Mouse (Mus musculus): ENCODE data around the gene Csf2ra. TPM values are rescaled to one million over a fixed set of nuclear protein-coding genes. Genes with fewer than 3 reads are reported as not detected.

Gene Csf2ra
- polyA plus RNA-seq (2014; fragmentation: Illumina TruSeq; extraction: RNeasy Lipid Tissue Mini Kit (QIAGEN cat#74804); ENCODE audit: low read depth, low replicate concordance) = 0.99 TPM

DNA sequence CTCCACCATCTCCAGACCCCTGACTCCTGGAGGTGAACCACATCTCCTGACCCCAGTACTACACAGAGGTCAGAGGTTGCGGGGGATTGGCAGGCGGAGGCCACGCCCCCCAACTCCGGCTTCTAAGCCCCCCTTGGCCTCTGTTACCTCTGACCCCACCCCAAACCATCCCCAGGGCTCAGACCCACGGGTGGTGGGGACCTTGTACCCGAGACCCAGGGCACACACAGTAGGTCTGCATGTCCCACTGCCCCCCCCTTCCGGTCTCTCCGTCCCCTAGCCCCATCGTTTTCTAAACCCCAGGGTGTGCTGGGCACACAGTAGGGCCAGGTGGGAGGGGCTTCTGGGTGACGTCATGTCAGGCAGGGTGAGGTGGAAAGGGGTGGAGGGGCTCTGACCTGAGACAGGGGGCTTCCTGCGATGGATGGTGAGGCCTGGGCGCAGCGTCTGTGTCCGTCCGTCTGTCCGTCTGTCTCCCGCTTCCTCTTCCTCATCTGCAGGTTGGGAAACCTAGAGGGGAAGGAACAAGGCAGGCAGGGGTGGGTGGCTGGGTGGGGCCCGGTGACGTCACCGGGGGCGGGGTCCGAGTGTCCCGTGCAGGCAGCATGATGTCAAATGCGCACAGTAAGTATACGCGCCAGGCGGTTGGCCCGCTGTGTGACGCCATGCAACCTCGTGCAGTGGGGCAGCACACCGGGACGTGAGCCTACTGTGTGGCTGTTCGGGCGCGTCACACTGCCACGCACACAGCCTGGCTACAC, at the start of gene Csf2ra:
Gene Csf2ra, minus strand, starts transcription at position 489 of the 761 bp plus-strand sequence.

DNA sequence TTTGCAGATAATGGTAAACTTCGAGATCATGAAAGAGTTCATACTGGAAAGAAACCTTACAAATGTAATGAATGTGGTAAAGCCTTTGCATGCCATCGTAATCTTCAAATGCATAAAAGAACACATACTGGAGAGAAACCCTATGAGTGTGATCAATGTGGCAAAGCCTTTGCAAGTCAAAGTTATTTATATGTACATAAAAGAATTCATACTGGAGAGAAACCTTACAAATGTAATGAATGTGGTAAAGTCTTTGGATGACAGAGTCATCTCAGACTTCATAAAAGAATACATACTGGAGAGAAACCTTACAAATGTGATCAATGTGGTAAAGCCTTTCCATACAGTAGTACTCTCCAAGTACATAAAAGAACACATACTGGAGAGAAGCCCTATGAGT, 44.6 kb downstream of the Csf2ra start, which contains the start of gene Gm6020:
Gene Gm6020, plus strand, starts transcription at position 301 of the 400 bp plus-strand sequence.

DNA sequence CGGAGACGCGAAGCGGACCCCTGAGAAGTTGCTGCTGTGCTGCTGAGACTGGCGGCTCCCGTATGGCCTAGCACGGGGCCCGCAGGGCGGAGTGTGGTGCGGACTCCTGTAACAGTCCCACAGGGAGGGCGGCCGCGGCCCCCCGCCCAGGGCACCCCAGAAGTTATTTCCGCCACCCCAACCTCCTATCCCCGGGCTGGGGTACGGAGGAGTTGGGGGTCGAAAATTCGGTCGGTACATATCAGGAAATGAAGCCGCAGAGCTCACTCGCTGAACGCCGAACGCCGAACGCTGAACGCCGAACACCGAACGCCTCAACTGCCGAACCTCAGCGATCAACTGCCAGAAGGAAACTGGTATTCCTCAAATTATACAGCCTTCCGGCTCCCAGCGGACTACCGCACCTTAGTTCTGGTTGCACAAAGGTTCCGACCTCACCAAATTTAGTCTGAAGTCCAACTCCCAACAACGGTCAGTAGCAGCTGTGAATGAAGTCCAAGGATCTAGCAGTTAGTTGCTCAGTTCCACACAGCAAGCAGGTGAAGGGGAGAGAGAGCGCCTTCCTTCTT, 52.4 kb downstream of the Csf2ra start, which contains the start of gene Gm7102:
Gene Gm7102, minus strand, starts transcription at position 554 of the 569 bp plus-strand sequence.

Other genes starting within 250 kb of the Csf2ra start
- gene Zfp950, start 87.6 kb downstream of the Csf2ra start, polyA plus RNA-seq (2014; fragmentation: Illumina TruSeq; extraction: RNeasy Lipid Tissue Mini Kit (QIAGEN cat#74804); ENCODE audit: low read depth, low replicate concordance) = 21.2 TPM
- 2.8 TPM for gene Gm7102, start 52.1 kb downstream of the Csf2ra start, polyA plus RNA-seq (2014; fragmentation: Illumina TruSeq; extraction: RNeasy Lipid Tissue Mini Kit (QIAGEN cat#74804); ENCODE audit: low read depth, low replicate concordance)
- gene Gm6020, start 44.5 kb downstream of the Csf2ra start, polyA plus RNA-seq (2014; fragmentation: Illumina TruSeq; extraction: RNeasy Lipid Tissue Mini Kit (QIAGEN cat#74804); ENCODE audit: low read depth, low replicate concordance) = not detected
- gene Gm21060, start 68.6 kb upstream of the Csf2ra start, polyA plus RNA-seq (2014; fragmentation: Illumina TruSeq; extraction: RNeasy Lipid Tissue Mini Kit (QIAGEN cat#74804); ENCODE audit: low read depth, low replicate concordance) = not detected

Measured in testis, adult 10 weeks (tissue).